Mouse (Mus musculus): Measurements from ENCODE around the gene Scn4b.

Scn4b gene

GRCm38 (mm10) chr9:45188570-45189563 lies 50.7 kb downstream of the Scn4b start:
- DNase-seq (ENCODE audit: extremely low read depth, low read depth, low spot score) = no peak

GRCm38 (mm10) chr9:45189661-45190174 lies 51.5 kb downstream of the Scn4b start:
- DNase-seq (ENCODE audit: extremely low read depth, low read depth, low spot score) = no peak

GRCm38 (mm10) chr9:45195468-45195867 lies 57.3 kb downstream of the Scn4b start:
- DNase-seq (ENCODE audit: extremely low read depth, low read depth, low spot score) = no peak

GRCm38 (mm10) chr9:45196125-45196830 lies 58.1 kb downstream of the Scn4b start:
- no peak for DNase-seq (ENCODE audit: extremely low read depth, low read depth, low spot score)

GRCm38 (mm10) chr9:45197549-45197948 lies 59.4 kb downstream of the Scn4b start:
- DNase-seq (ENCODE audit: extremely low read depth, low read depth, low spot score) = no peak

GRCm38 (mm10) chr9:45201319-45201947 lies 63.2 kb downstream of the Scn4b start:
- DNase-seq (ENCODE audit: extremely low read depth, low read depth, low spot score) = peak; percentile 97

- DNase-seq (ENCODE audit: extremely low read depth, low read depth, low spot score) = no peak
These were observed 64.0 kb downstream of the Scn4b start for GRCm38 (mm10) chr9:45202021-45202798.
